Mouse (Mus musculus) midbrain, embryonic 16.5 days (tissue): ENCODE data around the gene Il17f. TPM values are rescaled to one million over a fixed set of nuclear protein-coding genes. Genes with fewer than 3 reads are reported as not detected.

ENCODE experiments used
- ATAC-seq: fragments of 200-750 bp; cut with Nextera tagmentation; 2 replicates; pipeline ENCODE4 v1.8.0; 2017; ENCODE audit warnings: moderate TSS enrichment
- H3K27ac ChIP-seq: fragments of 300-500 bp; sonication (generic); 2 replicates; pipeline ENCODE4 v1.5.1; 2014; ENCODE audit warnings: mild to moderate bottlenecking, low read length, mixed read lengths
- H3K27me3 ChIP-seq: fragments of 300-500 bp; sonication (generic); 2 replicates; pipeline ENCODE4 v1.6.1; 2014; ENCODE audit warnings: low read depth, low read length, mixed read lengths; ENCODE audit not compliant: control insufficient read depth, insufficient read depth
- H3K36me3 ChIP-seq: fragments of 300-500 bp; sonication (generic); 2 replicates; pipeline ENCODE4 v1.6.1; 2014; ENCODE audit warnings: mild to moderate bottlenecking, low read length, moderate library complexity, mixed read lengths; ENCODE audit not compliant: control insufficient read depth, insufficient read depth
- H3K4me1 ChIP-seq: fragments of 300-500 bp; sonication (generic); 2 replicates; pipeline ENCODE4 v1.6.1; 2014; ENCODE audit warnings: mild to moderate bottlenecking, low read length, mixed read lengths; ENCODE audit not compliant: control insufficient read depth, insufficient read depth
- H3K4me2 ChIP-seq: fragments of 300-500 bp; sonication (generic); 2 replicates; pipeline ENCODE4 v1.6.1; 2014; ENCODE audit warnings: mild to moderate bottlenecking, low read length, mixed read lengths
- H3K4me3 ChIP-seq: fragments of 300-500 bp; sonication (generic); 2 replicates; pipeline ENCODE4 v1.5.1; 2014; ENCODE audit warnings: low read depth, mild to moderate bottlenecking, low read length, moderate library complexity, mixed read lengths
- H3K9ac ChIP-seq: fragments of 300-500 bp; sonication (generic); 2 replicates; pipeline ENCODE4 v1.6.1; 2014; ENCODE audit warnings: low read depth, low read length, mixed read lengths
- H3K9me3 ChIP-seq: fragments of 300-500 bp; sonication (generic); replicated peaks from 2 replicates; pipeline ENCODE4 v1.6.1; 2014; ENCODE audit warnings: mild to moderate bottlenecking, low read length, mixed read lengths; ENCODE audit not compliant: control insufficient read depth, poor library complexity, severe bottlenecking
- WGBS: fragments of 180-500 bp; shearing (Covaris S2); extraction: QIAGEN DNeasy Blood & Tissue Kit; methylation state at CpG from one replicate; pipeline ENCODE4 v1.1.7; 2014; 5-methylcytosine and 5-hydroxymethylcytosine counted together
- polyA plus RNA-seq: library from polyadenylated mRNA; unstranded; fragments of >200 nt; fragmentation: Nextera tagmentation; extraction: Ambion mirVana; gene quantifications from 2 replicates; pipeline ENCODE4 v1.2.1, GENCODE M21; 2015

The Il17f gene
- polyA plus RNA-seq, 1 experiment from 2014 or later: not detected

DNA sequence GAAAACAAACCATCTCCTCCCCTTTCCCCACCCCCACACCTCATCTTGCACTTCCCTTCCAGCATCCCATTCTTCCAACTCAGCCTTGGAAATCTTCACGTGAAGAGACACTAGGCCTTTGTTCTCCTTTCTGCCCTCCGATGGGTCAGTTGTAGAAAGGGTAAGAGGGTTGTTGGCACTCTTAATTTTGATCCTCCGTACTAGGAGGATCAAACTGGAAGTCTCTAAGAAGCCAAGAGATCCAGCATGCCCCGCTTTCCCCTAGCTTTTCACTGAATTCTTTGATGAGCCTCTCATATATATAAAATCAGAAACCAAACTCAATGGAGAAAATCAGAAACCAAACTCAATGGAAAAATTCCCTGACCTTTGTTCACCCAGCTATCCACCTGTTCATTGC is 33.1 kb upstream of the Il17f start:
- Histone ChIP-seq H3K9ac (no peak overlapping the region), H3K9me3 (no peaks in the 10 kb centered on the region), H3K36me3 (no peaks in the 10 kb centered on the region), H3K4me3 (no peak overlapping the region), H3K4me2 (no peak overlapping the region), H3K4me1 (peaks cover 5% of the 10 kb centered on the region), H3K27ac (no peak overlapping the region), H3K27me3 (no peaks in the 10 kb centered on the region)
- ATAC-seq: no peak
- 41% methylated on average over 4 of the region's 4 CpGs for WGBS

DNA sequence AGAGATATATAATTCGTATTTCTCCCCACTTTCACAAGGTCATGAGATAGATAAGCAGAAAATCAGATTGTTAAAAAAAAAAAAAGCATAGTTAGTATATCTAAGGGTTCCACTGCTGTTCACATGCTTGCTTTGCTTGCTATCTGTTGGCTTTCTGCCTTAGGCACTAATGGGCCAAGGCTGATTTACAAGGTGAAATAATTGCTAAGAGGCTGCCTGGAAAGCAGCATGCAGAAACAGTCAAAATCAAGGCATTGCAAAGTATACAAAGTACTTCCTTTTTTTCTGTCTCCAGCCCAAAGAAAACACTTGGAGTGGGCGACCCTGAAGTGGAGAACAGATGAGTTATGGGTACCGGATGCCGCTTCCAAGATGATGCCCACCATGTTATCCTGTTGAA is 30.5 kb upstream of the Il17f start:
- no peak overlapping the region for H3K27ac ChIP-seq
- no peaks in the 10 kb centered on the region for H3K9me3 ChIP-seq
- 91% methylated on average over 4 of the region's 4 CpGs for WGBS
- H3K27me3 ChIP-seq: no peaks in the 10 kb centered on the region
- no peak overlapping the region for H3K9ac ChIP-seq
- peaks cover 5% of the 10 kb centered on the region for H3K4me1 ChIP-seq
- no peaks in the 10 kb centered on the region for H3K36me3 ChIP-seq
- H3K4me2 ChIP-seq: no peak overlapping the region
- no peak overlapping the region for H3K4me3 ChIP-seq
- ATAC-seq: no peak

DNA sequence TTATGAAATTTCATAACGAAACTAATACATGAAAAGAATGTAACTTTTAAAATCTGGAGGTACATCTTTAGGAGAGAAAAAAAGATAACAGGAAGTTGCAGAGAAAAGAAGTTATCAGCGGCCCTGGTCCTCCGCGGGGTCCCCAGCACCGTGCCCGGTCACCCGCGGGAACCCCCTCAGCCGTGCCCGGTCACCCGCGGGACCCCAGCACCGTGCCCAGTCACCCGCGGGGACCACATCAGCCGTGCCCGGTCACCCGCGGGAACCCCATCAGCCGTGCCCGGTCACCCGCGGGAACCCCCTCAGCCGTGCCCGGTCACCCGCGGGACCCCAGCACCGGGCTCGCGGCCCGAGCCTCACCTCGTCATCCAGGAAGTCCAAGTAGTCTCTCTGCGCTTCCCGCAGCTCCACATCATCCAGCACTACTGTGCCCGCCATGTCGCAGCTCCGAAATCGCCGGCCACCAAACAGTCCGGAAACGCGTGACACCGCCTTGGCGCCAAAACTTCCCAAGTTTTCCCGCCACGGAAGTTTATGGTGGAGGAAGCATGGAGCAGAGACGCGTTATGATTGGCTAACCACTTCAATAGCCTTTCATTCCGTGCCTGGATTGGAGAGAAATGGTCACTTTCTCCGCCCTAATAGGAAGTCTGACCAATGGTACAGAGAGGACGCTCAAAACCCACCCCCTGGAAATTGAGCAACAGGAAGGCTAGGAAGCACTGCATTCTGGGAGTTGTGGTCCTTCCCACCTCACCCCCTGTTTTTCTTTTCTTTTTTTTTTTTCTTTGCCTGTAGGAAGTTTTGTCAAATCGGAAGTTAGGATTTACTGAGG is 29.6 kb upstream of the Il17f start, which contains the start of gene Mcm3:
Gene Mcm3, minus strand, starts transcription at position 542 of the 835 bp plus-strand sequence.
- H3K27me3 ChIP-seq: no peaks in the 10 kb centered on the region
- H3K4me3 ChIP-seq: peak within 1 kb of the TSS; percentile 55
- no peaks in the 10 kb centered on the region for H3K36me3 ChIP-seq
- no peaks in the 10 kb centered on the region for H3K9me3 ChIP-seq
- peaks cover 5% of the 10 kb centered on the region for H3K4me1 ChIP-seq
- no peak within 1 kb of the TSS for H3K27ac ChIP-seq
- peak; percentile 100 for ATAC-seq
- H3K9ac ChIP-seq: peak within 1 kb of the TSS; percentile 44
- under 1% methylated on average over 52 of the region's 52 CpGs for WGBS
- H3K4me2 ChIP-seq: peak within 1 kb of the TSS; percentile 93

DNA sequence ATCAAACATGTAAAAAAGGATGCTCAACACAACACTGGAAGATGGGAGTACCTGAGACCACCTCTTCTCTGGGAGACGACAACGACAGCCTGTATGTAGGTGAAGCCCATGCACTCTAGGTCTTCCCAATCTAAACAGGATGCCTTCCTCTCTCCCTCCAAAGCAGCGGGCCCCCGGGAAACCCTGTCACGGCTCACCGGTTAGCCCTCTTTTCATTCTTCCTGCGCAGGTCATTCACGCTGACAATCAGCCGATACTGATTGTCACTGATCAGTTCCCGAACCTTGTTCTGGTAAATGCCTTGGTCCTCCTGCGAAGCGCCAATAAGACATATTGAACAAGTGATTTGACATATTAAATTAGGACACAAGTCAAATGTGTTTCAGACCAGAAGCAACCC is 27.2 kb upstream of the Il17f start:
- H3K36me3 ChIP-seq: no peaks in the 10 kb centered on the region
- no peaks in the 10 kb centered on the region for H3K27me3 ChIP-seq
- no peak overlapping the region for H3K9ac ChIP-seq
- ATAC-seq: no peak
- H3K4me2 ChIP-seq: no peak overlapping the region
- H3K27ac ChIP-seq: no peak overlapping the region
- H3K9me3 ChIP-seq: no peaks in the 10 kb centered on the region
- peaks cover 5% of the 10 kb centered on the region for H3K4me1 ChIP-seq
- H3K4me3 ChIP-seq: no peak overlapping the region
- 47% methylated on average over 12 of the region's 12 CpGs for WGBS

DNA sequence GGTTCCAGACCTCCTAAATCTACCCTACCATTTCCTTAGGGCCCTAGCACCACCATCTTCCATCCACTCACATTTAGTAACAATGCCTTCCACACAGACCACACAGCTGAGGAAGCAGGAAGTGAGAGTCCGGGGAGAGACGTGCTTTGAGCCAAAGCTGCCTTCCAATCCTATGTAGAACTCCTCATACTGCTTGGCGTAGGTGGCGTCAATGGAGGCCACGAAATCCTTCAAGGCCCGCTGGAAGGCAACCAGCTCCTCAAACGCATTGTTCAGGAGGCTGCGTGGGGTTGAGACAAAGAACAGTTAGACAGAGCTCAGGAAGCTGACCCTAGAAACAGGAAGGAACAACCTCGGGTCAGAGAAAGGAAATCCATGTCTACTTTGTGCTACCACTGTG is 26.8 kb upstream of the Il17f start:
- no peak overlapping the region for H3K9ac ChIP-seq
- no peak for ATAC-seq
- WGBS: 85% methylated on average over 9 of the region's 9 CpGs
- H3K4me2 ChIP-seq: no peak overlapping the region
- peaks cover 5% of the 10 kb centered on the region for H3K4me1 ChIP-seq
- H3K9me3 ChIP-seq: no peaks in the 10 kb centered on the region
- no peaks in the 10 kb centered on the region for H3K36me3 ChIP-seq
- no peak overlapping the region for H3K4me3 ChIP-seq
- no peaks in the 10 kb centered on the region for H3K27me3 ChIP-seq
- H3K27ac ChIP-seq: no peak overlapping the region

DNA sequence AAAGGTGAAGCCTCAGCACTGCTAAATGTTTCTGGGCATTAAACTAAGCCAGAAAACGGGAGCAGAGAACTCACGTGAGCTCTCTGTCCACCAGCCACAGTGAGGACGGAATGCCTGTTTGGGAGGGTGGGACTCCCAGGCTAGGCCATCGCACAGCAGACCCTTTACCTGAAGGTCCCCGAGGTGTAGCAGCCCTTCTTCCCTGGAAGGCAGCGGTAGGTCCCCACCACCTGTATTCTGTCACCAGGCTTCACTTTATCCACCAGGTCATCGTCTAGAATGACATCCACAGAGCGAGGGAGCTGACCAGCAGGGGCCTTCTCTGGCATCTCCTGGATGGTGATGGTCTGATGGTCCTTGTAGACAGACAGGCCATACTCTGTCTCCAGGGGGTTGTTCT is 24.1 kb upstream of the Il17f start:
- WGBS: 92% methylated on average over 8 of the region's 8 CpGs
- Histone ChIP-seq H3K27me3 (no peaks in the 10 kb centered on the region), H3K9me3 (no peaks in the 10 kb centered on the region), H3K4me2 (no peak overlapping the region), H3K4me3 (no peak overlapping the region), H3K36me3 (no peaks in the 10 kb centered on the region), H3K27ac (no peak overlapping the region), H3K9ac (no peak overlapping the region), H3K4me1 (no peaks in the 10 kb centered on the region; the same call in 1 of the 2 replicates)
- ATAC-seq: no peak

DNA sequence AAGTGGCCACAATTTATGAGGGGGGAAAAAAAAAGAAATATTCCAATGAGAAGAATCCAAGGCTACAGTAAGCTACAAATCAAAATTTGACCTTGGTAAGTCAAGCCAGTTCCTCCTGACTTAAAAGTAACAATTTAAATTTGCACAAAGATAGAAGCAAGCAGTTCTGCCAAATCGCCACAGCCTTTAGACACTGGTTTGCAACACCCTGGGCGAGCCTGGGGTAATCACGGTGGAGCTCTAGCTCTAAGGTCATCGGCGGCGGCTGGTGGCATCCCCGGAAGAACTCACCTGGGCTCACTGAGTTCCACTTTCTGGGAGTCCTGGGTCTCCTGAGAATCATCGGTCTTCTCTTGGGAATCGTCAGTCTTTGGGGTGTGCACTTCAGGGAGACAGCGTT is 14.1 kb upstream of the Il17f start:
- ATAC-seq: no peak
- H3K27ac ChIP-seq: no peak overlapping the region
- H3K36me3 ChIP-seq: no peaks in the 10 kb centered on the region
- H3K4me1 ChIP-seq: peaks cover 4% of the 10 kb centered on the region; the same call in 1 of the 2 replicates
- no peaks in the 10 kb centered on the region for H3K9me3 ChIP-seq
- H3K4me2 ChIP-seq: no peak overlapping the region
- no peaks in the 10 kb centered on the region for H3K27me3 ChIP-seq
- no peak overlapping the region for H3K4me3 ChIP-seq
- H3K9ac ChIP-seq: no peak overlapping the region
- WGBS: 95% methylated on average over 10 of the region's 10 CpGs

DNA sequence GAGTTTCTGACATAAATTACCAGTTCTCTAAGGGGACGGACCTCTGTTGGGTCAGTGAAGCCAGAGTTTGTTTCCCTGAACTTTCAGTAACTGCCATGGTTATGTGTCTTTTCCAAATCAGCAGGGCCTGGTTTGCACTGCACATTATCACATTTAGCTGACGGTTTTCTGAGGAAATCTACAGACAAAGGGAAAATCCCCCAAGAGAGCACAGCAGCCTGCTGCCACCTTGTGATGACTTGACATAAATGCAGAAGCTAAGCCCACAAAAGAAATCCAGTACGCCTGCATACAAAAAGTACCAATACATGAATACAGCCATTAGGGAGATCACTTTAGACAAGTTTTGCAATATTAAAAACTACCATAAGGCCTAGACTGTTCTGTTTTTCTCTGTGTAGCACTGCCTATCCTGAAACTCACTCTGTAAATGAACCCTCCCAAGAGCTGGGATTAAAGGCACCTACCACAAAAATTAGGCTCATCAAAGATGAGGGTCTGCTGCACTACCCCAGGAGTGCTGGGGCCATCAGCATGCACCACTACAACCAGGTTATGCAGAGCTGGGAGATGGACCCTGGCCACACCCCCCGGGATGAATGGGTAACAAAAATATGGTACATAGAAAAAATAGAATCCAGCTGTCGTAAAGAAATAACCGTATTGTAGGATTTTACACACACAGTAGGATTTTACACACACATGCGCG is 11.4 kb upstream of the Il17f start:
- Histone ChIP-seq H3K4me1 (peaks cover 4% of the 10 kb centered on the region; the same call in 1 of the 2 replicates), H3K36me3 (no peaks in the 10 kb centered on the region), H3K9ac (no peak overlapping the region; the same call in 1 of the 2 replicates), H3K4me2 (no peak overlapping the region), H3K4me3 (no peak overlapping the region), H3K27ac (peak overlapping the region; percentile 36), H3K27me3 (no peaks in the 10 kb centered on the region), H3K9me3 (no peaks in the 10 kb centered on the region)
- WGBS: 73% methylated on average over 8 of the region's 8 CpGs
- peak; percentile 90 for ATAC-seq

DNA sequence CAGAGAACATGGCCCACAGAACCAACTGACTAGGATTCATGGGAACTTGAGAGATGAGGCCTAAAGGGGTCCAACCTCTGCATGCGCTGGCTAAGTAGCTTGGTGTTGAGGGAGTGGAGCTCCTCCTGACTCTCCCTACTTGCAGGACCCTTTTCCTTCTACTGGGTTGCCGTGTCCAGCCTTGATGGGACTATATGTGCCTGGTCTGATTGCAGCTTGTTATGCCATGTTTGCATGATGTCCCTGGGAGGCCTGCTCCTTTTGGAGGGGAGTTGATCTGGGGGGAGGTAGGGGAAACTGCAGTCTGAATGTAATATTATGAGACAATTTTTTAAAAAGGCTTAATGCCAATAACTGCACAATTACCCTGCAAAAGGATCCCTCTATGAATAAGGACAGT is 10.9 kb upstream of the Il17f start:
- Histone ChIP-seq H3K4me2 (no peak overlapping the region), H3K9me3 (no peaks in the 10 kb centered on the region), H3K27me3 (no peaks in the 10 kb centered on the region), H3K27ac (peak overlapping the region; percentile 36), H3K4me1 (peaks cover 4% of the 10 kb centered on the region; the same call in 1 of the 2 replicates), H3K9ac (no peak overlapping the region; the same call in 1 of the 2 replicates), H3K36me3 (no peaks in the 10 kb centered on the region), H3K4me3 (no peak overlapping the region)
- peak; percentile 29; the same call in 1 of the 2 replicates for ATAC-seq
- WGBS: 87% methylated on average over 2 of the region's 2 CpGs
